Mouse (Mus musculus): ENCODE measurements at regions not wholly inside any gene's neighbourhood (a gene's known extent, or its start where the extent isn't known, plus 50 kb on each side); places are given as distances from the start of the nearest gene placed in this dataset.
A peak's percentile ranks its signal among the peaks of the same experiment; 100 is the strongest.
"Not testable (repeated sequence)": the region's sequence is repeated elsewhere in the genome, so short reads cannot be mapped to it uniquely, and the experiment has no call there.

- H3K4me1 ChIP-seq (ENCODE audit: control insufficient read depth, insufficient read depth, insufficient read length, low read length); H3K27ac ChIP-seq (ENCODE audit: insufficient read depth, low read depth, low read length); H3K27me3 ChIP-seq (ENCODE audit: control insufficient read depth, insufficient read depth, low read length); H3K4me3 ChIP-seq (ENCODE audit: low read depth, low read length); H3K36me3 ChIP-seq (ENCODE audit: control insufficient read depth, insufficient read depth, low read length): not testable (repeated sequence)
- 35% methylated on average over 5 of the region's 5 CpGs for WGBS
Measured at GRCm38 (mm10) chr14:19217916-19218315, 200.8 kb downstream of the Gm21738 start.

GRCm38 (mm10) chr14:19208507-19208906, 210.2 kb downstream of the Gm21738 start:
- peaks cover 8% of the 10 kb centered on the region; the same call in 1 of the 2 replicates for H3K4me1 ChIP-seq (ENCODE audit: control insufficient read depth, insufficient read depth, insufficient read length, low read length)
- no peak overlapping the region for H3K4me3 ChIP-seq (ENCODE audit: low read depth, low read length)
- no peaks in the 10 kb centered on the region for H3K36me3 ChIP-seq (ENCODE audit: control insufficient read depth, insufficient read depth, low read length)
- no peaks in the 10 kb centered on the region for H3K27me3 ChIP-seq (ENCODE audit: control insufficient read depth, insufficient read depth, low read length)
- no peak for TF ChIP-seq POLR2A (IDR thresholded peaks at IDR 0.05; ENCODE audit: low read depth, low read length)
- TF ChIP-seq CTCF (IDR thresholded peaks at IDR 0.05; ENCODE audit: extremely low read depth, insufficient read length, insufficient replicate concordance, low read depth, low read length), result no peak
- no peak overlapping the region for H3K27ac ChIP-seq (ENCODE audit: insufficient read depth, low read depth, low read length)
- 7% methylated on average over 4 of the region's 4 CpGs for WGBS

- not testable (repeated sequence) for H3K36me3 ChIP-seq (ENCODE audit: control insufficient read depth, insufficient read depth, low read length); H3K4me3 ChIP-seq (ENCODE audit: low read depth, low read length); H3K4me1 ChIP-seq (ENCODE audit: control insufficient read depth, insufficient read depth, insufficient read length, low read length); H3K27me3 ChIP-seq (ENCODE audit: control insufficient read depth, insufficient read depth, low read length); H3K27ac ChIP-seq (ENCODE audit: insufficient read depth, low read depth, low read length)
- WGBS, result 73% methylated on average over 9 of the region's 9 CpGs
Measured at GRCm38 (mm10) chr14:19180203-19180602, 238.5 kb downstream of the Gm21738 start.

- WGBS, result 78% methylated on average over 3 of the region's 3 CpGs
- H3K4me1 ChIP-seq (ENCODE audit: control insufficient read depth, insufficient read depth, insufficient read length, low read length); H3K27me3 ChIP-seq (ENCODE audit: control insufficient read depth, insufficient read depth, low read length): not testable (repeated sequence)
Measured at GRCm38 (mm10) chr14:19178060-19178459, 240.7 kb downstream of the Gm21738 start.

GRCm38 (mm10) chr14:19175288-19175687, 243.4 kb downstream of the Gm21738 start:
- H3K27me3 ChIP-seq (ENCODE audit: control insufficient read depth, insufficient read depth, low read length), result no peaks in the 10 kb centered on the region
- H3K36me3 ChIP-seq (ENCODE audit: control insufficient read depth, insufficient read depth, low read length), result no peaks in the 10 kb centered on the region
- 8% methylated on average over 2 of the region's 2 CpGs for WGBS
- TF ChIP-seq POLR2A (IDR thresholded peaks at IDR 0.05; ENCODE audit: low read depth, low read length), result no peak
- TF ChIP-seq CTCF (IDR thresholded peaks at IDR 0.05; ENCODE audit: extremely low read depth, insufficient read length, insufficient replicate concordance, low read depth, low read length), result peak; percentile 37; the same call in 1 of the 2 replicates
- peaks cover 4% of the 10 kb centered on the region; the same call in 1 of the 2 replicates for H3K4me1 ChIP-seq (ENCODE audit: control insufficient read depth, insufficient read depth, insufficient read length, low read length)
- no peak overlapping the region for H3K27ac ChIP-seq (ENCODE audit: insufficient read depth, low read depth, low read length)
- H3K4me3 ChIP-seq (ENCODE audit: low read depth, low read length), result no peak overlapping the region

More at GRCm38 (mm10) chr14:19178060-19178459, 240.7 kb downstream of the Gm21738 start:
- H3K36me3 ChIP-seq (ENCODE audit: control insufficient read depth, insufficient read depth, low read length); H3K4me3 ChIP-seq (ENCODE audit: low read depth, low read length); H3K27ac ChIP-seq (ENCODE audit: insufficient read depth, low read depth, low read length): not testable (repeated sequence)

GRCm38 (mm10) chr14:19170300-19171022, 248.3 kb downstream of the Gm21738 start:
- H3K4me3 ChIP-seq (ENCODE audit: low read depth, low read length); H3K27ac ChIP-seq (ENCODE audit: insufficient read depth, low read depth, low read length); H3K36me3 ChIP-seq (ENCODE audit: control insufficient read depth, insufficient read depth, low read length); H3K4me1 ChIP-seq (ENCODE audit: control insufficient read depth, insufficient read depth, insufficient read length, low read length); H3K27me3 ChIP-seq (ENCODE audit: control insufficient read depth, insufficient read depth, low read length): not testable (repeated sequence)
- WGBS, result 22% methylated on average over 4 of the region's 4 CpGs

GRCm38 (mm10) chr14:19166821-19167220, 251.9 kb downstream of the Gm21738 start:
- Histone ChIP-seq H3K27ac (ENCODE audit: insufficient read depth, low read depth, low read length) (no peak overlapping the region), H3K4me3 (ENCODE audit: low read depth, low read length) (no peak overlapping the region), H3K27me3 (ENCODE audit: control insufficient read depth, insufficient read depth, low read length) (no peaks in the 10 kb centered on the region), H3K36me3 (ENCODE audit: control insufficient read depth, insufficient read depth, low read length) (no peaks in the 10 kb centered on the region), H3K4me1 (ENCODE audit: control insufficient read depth, insufficient read depth, insufficient read length, low read length) (peaks cover 4% of the 10 kb centered on the region; the same call in 1 of the 2 replicates)
- no peak for TF ChIP-seq CTCF (IDR thresholded peaks at IDR 0.05; ENCODE audit: extremely low read depth, insufficient read length, insufficient replicate concordance, low read depth, low read length)
- TF ChIP-seq POLR2A (IDR thresholded peaks at IDR 0.05; ENCODE audit: low read depth, low read length), result no peak

GRCm38 (mm10) chr14:19139875-19140274, 245.8 kb upstream of the Ube2e2 start:
- 0 out of 2 replicates have a peak overlapping the region, but pooled peaks have one; percentile 9 for H3K27ac ChIP-seq (ENCODE audit: insufficient read depth, low read depth, low read length)
- H3K4me1 ChIP-seq (ENCODE audit: control insufficient read depth, insufficient read depth, insufficient read length, low read length); H3K36me3 ChIP-seq (ENCODE audit: control insufficient read depth, insufficient read depth, low read length); H3K27me3 ChIP-seq (ENCODE audit: control insufficient read depth, insufficient read depth, low read length); H3K4me3 ChIP-seq (ENCODE audit: low read depth, low read length): not testable (repeated sequence)
- WGBS, result 23% methylated on average over 6 of the region's 6 CpGs

Data from small intestine, adult 2 months (tissue).